Mouse (Mus musculus): Measurements from ENCODE around the gene Csnk2a2.

DNA sequence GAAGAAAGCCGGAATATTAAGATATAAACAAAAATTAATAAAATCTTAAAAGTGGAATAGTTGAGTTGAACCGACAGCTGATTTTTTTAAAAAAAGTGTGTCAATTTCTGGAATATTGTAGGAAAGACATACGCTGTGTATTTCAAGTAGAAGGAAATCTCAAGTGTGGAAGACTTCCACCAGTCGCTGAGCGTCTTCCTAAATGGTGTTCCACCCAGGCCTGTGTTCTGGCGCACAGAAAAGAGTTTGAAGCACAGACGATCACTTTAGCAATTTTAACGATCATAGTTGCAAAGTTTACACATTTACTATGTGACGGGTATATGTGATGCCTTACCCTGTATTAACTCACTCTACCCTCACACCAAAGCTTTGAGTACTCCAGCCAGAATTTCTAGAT, 54.4 kb downstream of the Csnk2a2 start:
- TF ChIP-seq CTCF (IDR thresholded peaks at IDR 0.05; ENCODE audit: insufficient read depth, low read length) (no peak), POLR2A (IDR thresholded peaks at IDR 0.05; ENCODE audit: borderline replicate concordance, extremely low read depth, low read depth, low read length) (no peak)
